Mouse (Mus musculus) myocyte (in vitro differentiated cells): ENCODE results near the gene Gas7. TPM values are rescaled to one million over a fixed set of nuclear protein-coding genes. Genes with fewer than 3 reads are reported as not detected.

Source experiments
- H3K27me3 ChIP-seq: one replicate; pipeline ENCODE4 v1.6.1; 2011; ENCODE audit not compliant: control insufficient read depth, insufficient read depth, insufficient read length
- H3K36me3 ChIP-seq: one replicate; pipeline ENCODE4 v1.6.1; 2011; ENCODE audit not compliant: control insufficient read depth, insufficient read depth
- H3K4me2 ChIP-seq: one replicate; pipeline ENCODE4 v1.6.1; 2011; ENCODE audit warnings: low read depth, control low read depth
- H3K4me3 ChIP-seq: one replicate; pipeline ENCODE4 v1.5.1; 2011; ENCODE audit warnings: mild to moderate bottlenecking, control low read depth, moderate library complexity
- H3K79me2 ChIP-seq: one replicate; pipeline ENCODE4 v1.6.1; 2011; ENCODE audit not compliant: control insufficient read depth, insufficient read depth
- H3ac ChIP-seq: one replicate; pipeline ENCODE4 v1.6.1; 2011; ENCODE audit not compliant: control insufficient read depth, insufficient read length
- CEBPB ChIP-seq: IDR thresholded peaks from 2 replicates; pipeline ENCODE4 v1.6.1; 2011; ENCODE audit warnings: mild to moderate bottlenecking, moderate library complexity; ENCODE audit not compliant: poor library complexity, insufficient read depth, severe bottlenecking
- E2F4 ChIP-seq: IDR thresholded peaks from one replicate; pipeline ENCODE4 v1.6.1; 2011; ENCODE audit warnings: mild to moderate bottlenecking, control low read depth, moderate library complexity; ENCODE audit not compliant: insufficient read depth
- MAX ChIP-seq: IDR thresholded peaks from one replicate; pipeline ENCODE4 v1.6.1; 2011; ENCODE audit warnings: low read depth, mild to moderate bottlenecking, control low read depth
- MYOD1 ChIP-seq, 3 experiments: IDR thresholded peaks; one replicate each; pipeline ENCODE4 v1.6.1; 2011; ENCODE audit warnings: control low read depth in 2 of 3, low read depth in 2 of 3, mild to moderate bottlenecking in 2 of 3, moderate library complexity in 1 of 3; ENCODE audit not compliant: insufficient read length in 2 of 3, control insufficient read depth in 1 of 3
- MYOG ChIP-seq, 3 experiments: IDR thresholded peaks; one replicate each; pipeline ENCODE4 v1.6.1; 2011; ENCODE audit warnings: control low read depth in 2 of 3, low read depth in 2 of 3, mild to moderate bottlenecking in 2 of 3; ENCODE audit not compliant: insufficient read length in 2 of 3, control insufficient read depth in 1 of 3, insufficient read depth in 1 of 3
- POLR2A ChIP-seq: IDR thresholded peaks from one replicate; pipeline ENCODE4 v1.6.1; 2011; ENCODE audit warnings: low read depth, mild to moderate bottlenecking, control low read depth, moderate library complexity; ENCODE audit not compliant: insufficient read length
- POLR2AphosphoS2 ChIP-seq: IDR thresholded peaks from one replicate; pipeline ENCODE4 v1.6.1; 2011; ENCODE audit warnings: low read depth, control low read depth; ENCODE audit not compliant: insufficient read length
- REST ChIP-seq: IDR thresholded peaks from one replicate; pipeline ENCODE4 v1.6.1; 2011; ENCODE audit warnings: mild to moderate bottlenecking, control low read depth, moderate library complexity; ENCODE audit not compliant: insufficient read depth, insufficient read length
- SRF ChIP-seq: IDR thresholded peaks from one replicate; pipeline ENCODE4 v1.6.1; 2011; ENCODE audit warnings: low read depth; ENCODE audit not compliant: control insufficient read depth, insufficient read length
- TCF12 ChIP-seq: IDR thresholded peaks from one replicate; pipeline ENCODE4 v1.6.1; 2011; ENCODE audit warnings: mild to moderate bottlenecking, control low read depth; ENCODE audit not compliant: poor library complexity, insufficient read depth, severe bottlenecking
- TCF3 ChIP-seq: IDR thresholded peaks from one replicate; pipeline ENCODE4 v1.6.1; 2011; ENCODE audit warnings: low read depth, control low read depth; ENCODE audit not compliant: insufficient read length
- USF1 ChIP-seq: IDR thresholded peaks from one replicate; pipeline ENCODE4 v1.6.1; 2011; ENCODE audit warnings: low read depth, mild to moderate bottlenecking, control low read depth, moderate library complexity
- polyA plus RNA-seq: library from polyadenylated mRNA; unstranded; fragments of >200 nt; fragmentation: generic; extraction: Trizol; gene quantifications from one replicate; pipeline ENCODE4 v1.2.1, GENCODE M21; 2012; ENCODE audit warnings: missing spikeins

Gene Gas7
- polyA plus RNA-seq, 1 experiment, result 0.02 TPM

DNA sequence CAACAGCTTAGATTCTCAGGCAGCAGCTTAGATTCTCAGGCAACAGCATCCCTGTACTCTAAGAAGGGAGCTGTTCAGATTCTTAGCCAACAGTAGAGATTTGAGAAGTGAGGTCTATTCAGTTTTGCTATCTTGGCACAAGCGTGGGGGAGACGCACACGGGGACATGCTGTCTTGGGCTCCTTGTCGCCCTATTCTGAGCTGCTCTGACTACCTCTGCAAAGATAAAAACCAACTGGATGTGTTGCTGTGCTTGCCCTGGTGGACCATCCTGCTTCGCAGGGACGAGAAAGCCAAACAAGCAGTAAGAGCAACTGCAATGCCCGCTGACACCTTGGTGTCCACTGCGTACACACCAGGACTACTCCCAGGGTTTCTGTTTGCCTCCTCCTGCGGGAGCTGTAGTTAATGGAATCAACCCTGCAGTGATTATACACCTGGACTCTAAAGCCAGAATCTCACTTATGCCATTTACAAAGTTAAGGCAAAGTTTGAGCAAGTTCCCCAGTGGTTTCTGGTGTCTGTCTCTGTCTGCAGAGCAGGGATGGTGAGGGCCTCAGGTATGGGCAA is 198.4 kb downstream of the Gas7 start:
- TF ChIP-seq E2F4, result no peak
- no peak for TF ChIP-seq SRF
- no peak for TF ChIP-seq MYOD1 (IDR thresholded peaks at IDR 0.05; ENCODE audit: control insufficient read depth in 1 of 3, insufficient read length in 2 of 3, low read depth in 2 of 3)
- TF ChIP-seq MAX, result no peak
- no peak for TF ChIP-seq TCF3
- no peak for TF ChIP-seq REST
- TF ChIP-seq POLR2A, result no peak
- TF ChIP-seq TCF12, result no peak
- no peak for TF ChIP-seq POLR2AphosphoS2
- no peak for TF ChIP-seq MYOG (IDR thresholded peaks at IDR 0.05; ENCODE audit: control insufficient read depth in 1 of 3, insufficient read depth in 1 of 3, insufficient read length in 2 of 3, low read depth in 2 of 3)
- no peak for TF ChIP-seq CEBPB
- TF ChIP-seq USF1, result no peak
- no peaks in the 10 kb centered on the region for H3K79me2 ChIP-seq
- H3K27me3 ChIP-seq, result no peaks in the 10 kb centered on the region
- H3K4me3 ChIP-seq, result no peak overlapping the region
- H3K36me3 ChIP-seq, result no peaks in the 10 kb centered on the region
- no peak overlapping the region for H3ac ChIP-seq
- no peak overlapping the region for H3K4me2 ChIP-seq

DNA sequence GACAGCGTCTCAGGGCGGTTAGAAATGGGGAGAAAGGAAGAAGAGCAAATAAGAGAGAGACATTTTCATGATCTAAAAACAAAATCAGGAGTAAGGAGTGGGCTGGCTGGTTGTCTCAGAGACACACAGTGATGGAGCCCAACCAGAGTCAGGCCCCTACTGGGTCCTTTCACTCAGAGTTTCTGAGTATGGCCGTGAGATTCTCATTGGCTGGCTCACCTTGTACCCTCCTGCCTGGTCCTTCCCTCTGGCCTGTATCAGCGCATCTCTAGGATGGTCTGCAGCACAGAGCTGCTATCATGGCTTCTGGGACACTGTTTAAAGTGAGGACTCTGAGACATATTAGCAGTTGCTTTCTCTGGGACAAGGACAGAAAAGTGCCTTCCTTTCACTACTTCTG is 199.3 kb downstream of the Gas7 start:
- TF ChIP-seq MYOD1 (IDR thresholded peaks at IDR 0.05; ENCODE audit: control insufficient read depth in 1 of 3, insufficient read length in 2 of 3, low read depth in 2 of 3) (no peak), TCF3 (no peak), MAX (no peak), POLR2AphosphoS2 (no peak), POLR2A (no peak), SRF (no peak), USF1 (no peak), E2F4 (no peak), CEBPB (no peak), REST (no peak), MYOG (IDR thresholded peaks at IDR 0.05; ENCODE audit: control insufficient read depth in 1 of 3, insufficient read depth in 1 of 3, insufficient read length in 2 of 3, low read depth in 2 of 3) (no peak), TCF12 (no peak)
- H3ac ChIP-seq, result no peak overlapping the region
- H3K36me3 ChIP-seq, result no peaks in the 10 kb centered on the region

DNA sequence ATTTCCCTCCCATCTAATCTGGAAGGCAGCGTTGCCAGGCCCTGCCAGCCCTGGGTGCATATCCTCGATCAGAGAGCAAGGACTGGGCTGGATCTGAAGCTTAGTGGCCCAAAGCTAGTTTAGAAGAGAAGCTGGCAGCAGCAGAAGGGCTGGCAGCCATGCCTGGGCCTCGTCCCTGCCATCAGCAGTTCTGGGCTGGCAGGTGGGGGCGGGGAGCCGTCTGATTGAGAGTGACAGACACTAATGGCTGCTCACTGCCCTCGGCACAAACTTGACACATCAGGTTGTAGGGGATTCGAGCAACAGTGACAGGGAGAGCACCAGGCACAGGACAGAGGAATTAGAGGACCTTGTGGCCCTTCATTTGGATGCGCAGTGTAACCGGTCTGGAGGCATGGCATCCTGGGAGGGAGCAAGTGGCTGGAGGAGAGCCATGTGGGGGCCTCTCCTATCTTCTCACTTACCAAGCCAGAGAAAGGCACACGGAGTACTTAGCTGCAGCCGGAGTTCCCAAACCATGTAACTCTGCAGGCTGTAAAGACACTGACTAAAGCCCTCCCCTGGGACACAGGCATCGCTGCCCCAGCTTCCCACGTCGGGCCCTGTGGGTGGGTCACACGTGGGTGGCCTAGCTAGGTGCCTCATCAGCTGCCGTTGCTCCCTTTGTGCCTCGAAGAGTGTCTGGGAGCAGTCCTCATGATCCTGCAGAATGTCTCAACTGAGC is 200.2 kb downstream of the Gas7 start:
- no peaks in the 10 kb centered on the region for H3K79me2 ChIP-seq
- H3K27me3 ChIP-seq, result no peaks in the 10 kb centered on the region
- TF ChIP-seq POLR2AphosphoS2 (no peak), MYOD1 (IDR thresholded peaks at IDR 0.05; ENCODE audit: control insufficient read depth in 1 of 3, insufficient read length in 2 of 3, low read depth in 2 of 3) (no peak), TCF12 (no peak), E2F4 (no peak), MAX (no peak), REST (no peak), USF1 (no peak), SRF (no peak), MYOG (IDR thresholded peaks at IDR 0.05; ENCODE audit: control insufficient read depth in 1 of 3, insufficient read depth in 1 of 3, insufficient read length in 2 of 3, low read depth in 2 of 3) (no peak), POLR2A (no peak), TCF3 (no peak), CEBPB (no peak)
- no peak overlapping the region for H3ac ChIP-seq
- H3K4me2 ChIP-seq, result no peak overlapping the region
- H3K4me3 ChIP-seq, result no peak overlapping the region
- no peaks in the 10 kb centered on the region for H3K36me3 ChIP-seq

More for the DNA sequence above, 199.3 kb downstream of the Gas7 start:
- no peak overlapping the region for H3K4me3 ChIP-seq
- no peak overlapping the region for H3K4me2 ChIP-seq
- H3K27me3 ChIP-seq, result no peaks in the 10 kb centered on the region
- no peaks in the 10 kb centered on the region for H3K79me2 ChIP-seq

DNA sequence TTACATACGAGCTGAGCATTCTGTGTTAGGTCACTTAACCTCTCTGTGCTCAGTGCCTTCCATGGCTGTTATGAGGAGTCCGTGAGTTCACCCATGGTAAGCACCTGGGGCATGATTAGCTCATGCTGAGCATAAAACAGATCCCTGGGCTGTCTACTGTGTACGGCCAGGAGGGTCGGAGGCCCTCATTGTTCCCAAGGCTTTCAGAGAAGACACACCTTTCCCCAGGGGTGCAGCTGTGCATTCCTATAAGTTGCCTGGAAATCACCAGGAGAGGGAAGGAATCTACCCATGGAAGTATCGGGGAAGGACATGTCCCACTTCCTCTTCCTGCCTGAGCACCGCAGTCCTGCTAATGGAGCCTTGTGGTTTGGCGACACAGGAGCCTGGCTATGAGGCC is 201.1 kb downstream of the Gas7 start:
- Histone ChIP-seq H3ac (no peak overlapping the region), H3K79me2 (no peaks in the 10 kb centered on the region), H3K36me3 (no peaks in the 10 kb centered on the region), H3K4me2 (no peak overlapping the region), H3K27me3 (no peaks in the 10 kb centered on the region), H3K4me3 (no peak overlapping the region)
- TF ChIP-seq E2F4 (no peak), POLR2AphosphoS2 (no peak), TCF3 (no peak), CEBPB (no peak), MYOD1 (IDR thresholded peaks at IDR 0.05; ENCODE audit: control insufficient read depth in 1 of 3, insufficient read length in 2 of 3, low read depth in 2 of 3) (no peak), MYOG (IDR thresholded peaks at IDR 0.05; ENCODE audit: control insufficient read depth in 1 of 3, insufficient read depth in 1 of 3, insufficient read length in 2 of 3, low read depth in 2 of 3) (no peak), SRF (no peak), POLR2A (no peak)
